Mouse (Mus musculus): ENCODE measurements around the gene Vps72.
"Not testable (repeated sequence)": the region's sequence is repeated elsewhere in the genome, so short reads cannot be mapped to it uniquely, and the experiment has no call there.

Vps72 gene

GRCm38 (mm10) chr3:95110911-95111726 lies at the start of gene Vps72:
Gene Vps72, plus strand, starts transcription at chr3:95111022.
- peak; percentile 91 for DNase-seq (ENCODE audit: low spot score)

GRCm38 (mm10) chr3:95063741-95064140 lies 47.1 kb upstream of the Vps72 start:
- no peak for DNase-seq (ENCODE audit: low spot score)

GRCm38 (mm10) chr3:95065553-95065952 lies 45.3 kb upstream of the Vps72 start:
- DNase-seq (ENCODE audit: low spot score) = no peak

DNA sequence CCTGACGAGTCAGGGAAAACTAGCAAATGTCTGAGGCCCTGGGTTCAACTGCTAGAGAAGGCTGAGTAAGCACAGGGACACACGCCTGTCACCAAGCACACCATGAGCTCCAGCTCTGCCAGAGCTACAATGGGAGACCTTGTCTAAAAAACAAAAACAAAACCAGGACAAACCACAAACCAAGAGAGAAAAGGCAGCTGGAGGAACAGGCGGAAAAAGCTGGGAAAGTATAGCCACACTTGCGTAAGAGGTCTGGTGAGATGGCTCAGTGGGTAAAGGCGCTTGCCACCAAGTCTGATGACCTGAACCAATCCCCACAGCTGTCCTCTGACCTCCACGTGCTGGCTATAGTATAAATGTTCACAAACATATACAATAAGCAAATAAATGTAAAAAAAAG lies 44.7 kb upstream of the Vps72 start:
- DNase-seq (ENCODE audit: low spot score) = no peak

DNA sequence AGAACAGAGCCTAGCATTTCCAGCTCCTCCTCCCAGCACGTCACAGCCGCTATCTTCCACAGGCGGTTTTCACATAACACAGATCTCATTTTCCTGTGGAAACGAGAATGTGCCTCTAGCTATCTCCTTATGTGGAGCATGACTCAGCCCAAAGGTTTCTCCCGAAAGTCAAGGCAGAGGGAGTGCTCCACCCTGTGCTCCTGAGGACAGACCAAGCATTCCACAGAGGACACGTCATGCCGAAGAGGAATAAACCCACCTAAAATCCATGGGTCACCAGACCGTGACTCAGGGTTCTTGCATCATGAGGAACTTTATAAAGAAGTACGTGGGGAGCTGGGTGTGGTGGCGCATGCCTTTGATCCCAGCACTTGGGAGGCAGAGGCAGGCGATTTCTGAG lies 44.3 kb upstream of the Vps72 start:
- DNase-seq (ENCODE audit: low spot score) = no peak

DNA sequence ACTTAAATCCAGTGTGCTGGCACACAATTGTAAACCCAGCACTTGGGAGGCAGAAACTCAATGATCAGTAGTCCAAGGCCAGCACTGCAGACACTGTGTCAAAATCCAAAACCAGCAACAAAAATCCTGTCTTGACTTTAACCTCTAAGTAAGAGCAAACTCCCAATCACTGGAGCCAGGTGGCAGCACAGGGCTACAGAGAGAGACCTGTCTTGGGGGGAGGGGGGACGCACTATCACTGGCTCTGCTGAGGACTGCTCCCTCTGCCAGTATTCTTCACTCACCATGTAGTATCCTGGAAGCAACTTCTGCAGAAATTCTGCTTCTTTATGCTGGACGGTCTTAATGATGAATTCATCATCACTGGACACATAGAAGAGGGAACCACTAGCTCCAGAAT lies 39.2 kb upstream of the Vps72 start:
- no peak for DNase-seq (ENCODE audit: low spot score)

DNA sequence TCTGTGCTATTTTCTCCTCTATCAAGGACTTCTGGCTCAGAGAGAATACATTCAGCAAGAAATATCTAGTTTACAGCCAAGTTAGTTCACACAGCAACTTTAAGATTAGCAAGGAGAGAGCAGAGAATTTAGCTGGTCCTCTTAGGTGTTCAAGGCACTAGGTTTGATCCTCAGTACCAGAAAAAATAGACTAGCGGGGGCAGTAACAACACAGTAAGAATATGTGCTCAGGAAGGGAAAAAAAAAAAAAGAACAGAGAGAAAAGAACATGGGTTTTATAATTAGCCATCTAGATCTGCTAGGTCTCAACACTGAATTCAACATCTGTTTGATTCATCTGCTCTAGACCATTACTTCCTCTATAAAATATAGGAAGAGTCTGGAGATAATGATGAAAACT lies 22.8 kb upstream of the Vps72 start:
- DNase-seq (ENCODE audit: low spot score) = no peak

GRCm38 (mm10) chr3:95100854-95101253 lies 10.0 kb upstream of the Vps72 start:
- peak; percentile 31 for DNase-seq (ENCODE audit: low spot score)

GRCm38 (mm10) chr3:95105121-95105520 lies 5.7 kb upstream of the Vps72 start:
- DNase-seq (ENCODE audit: low spot score) = no peak

GRCm38 (mm10) chr3:95105586-95106337 lies 5.1 kb upstream of the Vps72 start:
- no peak for DNase-seq (ENCODE audit: low spot score)

DNA sequence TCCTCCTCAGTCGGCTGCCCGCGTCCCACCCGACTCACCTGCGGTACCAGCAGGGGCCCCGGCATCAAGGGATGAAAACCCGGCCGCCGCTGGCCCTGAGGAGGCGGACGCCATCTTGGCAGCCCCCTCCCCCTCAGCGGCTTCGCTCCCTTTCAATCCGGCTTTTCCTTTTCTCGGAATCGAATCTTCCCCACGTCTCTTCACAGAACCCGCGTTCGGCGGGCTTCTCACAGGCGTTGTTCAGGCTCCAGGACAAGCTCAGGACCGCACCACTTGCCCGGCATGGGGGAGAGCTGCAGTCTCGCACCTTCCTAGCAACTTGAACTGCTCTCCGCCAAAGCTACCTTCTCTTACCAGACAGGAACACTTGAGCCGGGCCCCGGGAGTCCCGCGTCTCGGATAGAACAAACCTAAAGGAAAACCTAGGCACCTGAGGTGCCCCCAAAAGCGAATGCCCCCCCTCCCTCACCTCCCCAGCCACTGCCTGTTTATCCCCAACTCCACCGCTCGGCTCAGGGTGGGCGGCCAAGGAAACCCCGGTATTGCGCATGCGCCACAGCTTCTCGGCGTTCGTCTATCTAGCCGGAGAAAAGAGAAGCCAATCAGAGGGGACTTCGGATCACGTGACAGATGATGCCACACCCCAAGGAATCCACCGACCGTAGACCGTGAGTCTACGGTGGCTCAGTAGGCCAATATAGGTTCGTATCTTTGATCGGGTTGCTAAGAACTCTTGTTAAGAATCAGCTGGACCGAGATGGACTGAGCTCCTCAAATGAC lies 4.3 kb upstream of the Vps72 start, which contains the start of gene Pip5k1a:
Pip5k1a (minus strand) TSS at position 593 of the 780 bp plus-strand sequence.
- DNase-seq (ENCODE audit: low spot score) = peak; percentile 97

DNA sequence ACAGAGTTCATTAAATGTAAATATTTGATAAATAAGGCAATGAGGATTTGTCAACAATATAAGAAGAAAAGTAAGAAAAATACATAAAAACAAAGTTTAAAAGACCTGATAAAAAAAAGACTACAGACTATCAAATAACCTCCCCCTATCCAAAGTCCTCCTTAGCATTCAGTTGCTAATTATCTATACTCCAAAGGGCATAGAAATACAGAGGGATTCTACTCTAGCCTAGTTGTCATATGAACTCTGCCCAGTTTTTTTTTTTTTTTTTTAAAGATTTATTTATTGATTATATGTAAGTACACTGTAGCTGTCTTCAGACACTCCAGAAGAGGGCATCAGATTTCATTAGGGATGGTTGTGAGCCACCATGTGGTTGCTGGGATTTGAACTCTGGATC lies 3.5 kb upstream of the Vps72 start:
- not testable (repeated sequence) for DNase-seq (ENCODE audit: low spot score)

GRCm38 (mm10) chr3:95107898-95108297 lies 2.9 kb upstream of the Vps72 start:
- peak; percentile 10 for DNase-seq (ENCODE audit: low spot score)

DNA sequence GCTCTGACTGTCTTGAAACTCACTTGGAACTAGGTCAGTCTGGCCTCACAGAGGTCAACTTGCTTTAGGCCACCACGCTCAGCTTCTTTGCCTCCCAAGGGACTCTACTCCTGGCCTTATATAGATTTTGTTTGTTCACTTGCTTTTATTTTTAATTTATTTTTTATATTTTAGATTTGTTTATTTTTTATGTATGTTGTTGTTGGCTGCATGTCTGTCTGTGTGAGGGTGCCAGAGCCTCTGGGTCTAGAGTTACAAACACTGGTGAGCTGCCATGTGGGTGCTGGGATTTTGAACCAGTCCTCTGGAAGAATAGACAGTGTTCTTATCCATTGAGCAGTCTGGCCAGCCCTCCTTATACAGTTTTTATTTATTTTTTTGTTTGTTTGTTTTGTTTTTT lies 1.9 kb downstream of the Vps72 start:
- DNase-seq (ENCODE audit: low spot score) = no peak

DNA sequence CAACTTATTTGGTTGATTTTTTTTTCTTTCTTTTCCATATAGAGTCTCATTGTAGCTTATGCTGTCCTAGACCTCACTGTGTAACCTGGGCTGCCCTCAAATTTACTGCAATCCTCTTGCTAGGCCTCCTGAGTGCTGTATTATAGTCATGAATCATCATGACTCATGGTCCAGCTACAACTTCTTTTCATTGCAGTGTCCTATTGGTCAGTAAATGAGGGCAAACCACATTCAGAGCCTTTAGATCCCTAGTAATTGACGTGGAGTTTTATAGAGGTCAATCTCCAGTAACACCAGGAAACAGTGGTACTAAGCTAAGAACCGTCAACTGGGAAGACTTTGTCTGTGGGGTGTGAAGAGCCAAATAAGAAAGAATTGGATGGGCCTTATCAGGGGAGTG lies 6.9 kb downstream of the Vps72 start:
- DNase-seq (ENCODE audit: low spot score) = no peak

GRCm38 (mm10) chr3:95121580-95121979 lies 10.8 kb downstream of the Vps72 start:
- no peak for DNase-seq (ENCODE audit: low spot score)

DNA sequence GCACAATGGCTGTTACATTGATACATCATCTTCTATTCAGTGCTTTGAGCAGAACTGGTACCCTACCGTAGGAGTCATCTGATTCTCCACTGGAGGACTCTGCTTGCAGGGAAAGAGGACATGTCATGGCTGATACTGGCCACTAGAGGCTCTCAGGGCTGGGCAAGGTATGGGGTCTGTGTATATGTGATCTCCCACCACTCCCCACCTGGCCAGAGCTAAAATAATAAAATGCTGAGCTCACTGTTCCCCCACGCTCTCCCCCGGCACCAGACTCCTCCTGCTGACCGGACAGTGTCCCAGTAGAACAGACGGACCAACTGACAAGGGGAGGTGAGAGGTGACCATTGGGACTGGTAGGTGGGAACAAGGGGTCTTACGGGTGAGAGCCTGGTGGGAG lies 13.4 kb downstream of the Vps72 start, which contains the start of gene Tmod4:
Tmod4 (plus strand) TSS at position 231 of the 400 bp plus-strand sequence.
- DNase-seq (ENCODE audit: low spot score) = no peak

DNA sequence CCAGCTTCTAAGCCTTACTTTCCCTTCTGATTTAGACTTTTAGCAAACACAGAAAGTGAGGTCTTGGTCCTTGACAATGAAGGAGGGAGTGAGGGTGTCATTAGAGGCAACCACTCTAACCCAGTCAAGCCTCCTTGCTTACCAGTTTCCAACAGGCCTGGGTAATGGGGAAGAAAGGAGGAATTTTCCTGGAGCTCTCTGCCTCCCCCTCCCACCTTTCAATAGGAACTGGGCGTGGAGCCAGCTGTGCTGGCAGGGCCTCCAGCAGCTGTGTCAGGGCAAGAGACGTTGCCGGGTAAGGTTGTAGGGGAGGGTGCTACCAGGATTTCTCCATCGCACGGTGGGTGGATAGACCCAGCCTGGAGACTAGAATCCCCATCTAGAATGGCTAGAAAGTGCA lies 14.2 kb downstream of the Vps72 start:
- no peak for DNase-seq (ENCODE audit: low spot score)

- no peak for DNase-seq (ENCODE audit: low spot score)
These were observed 18.4 kb downstream of the Vps72 start for GRCm38 (mm10) chr3:95129226-95129651.

GRCm38 (mm10) chr3:95130081-95130480 lies 19.3 kb downstream of the Vps72 start:
- no peak for DNase-seq (ENCODE audit: low spot score)

- not testable (repeated sequence) for DNase-seq (ENCODE audit: low spot score)
These were observed 21.6 kb downstream of the Vps72 start for GRCm38 (mm10) chr3:95132389-95132788.

DNA sequence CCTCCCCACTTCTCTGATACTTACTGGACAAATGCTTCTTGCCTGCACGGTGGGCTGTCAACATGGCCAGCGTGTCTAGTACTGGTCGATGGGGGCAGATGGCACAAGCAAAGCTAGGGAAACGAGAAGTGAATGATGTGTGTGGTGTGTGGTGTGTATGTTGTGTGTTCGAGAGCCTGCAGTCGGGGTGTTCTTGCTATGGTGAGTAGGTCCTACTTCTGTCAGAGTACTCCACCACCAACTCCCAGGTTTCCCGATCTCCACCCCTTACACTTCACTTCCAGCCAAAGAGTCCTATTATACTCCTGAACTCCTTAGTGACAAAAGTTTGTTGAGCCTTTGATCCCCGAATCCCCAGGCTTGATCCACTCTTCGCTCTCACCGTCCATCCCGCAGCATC lies 22.4 kb downstream of the Vps72 start:
- no peak for DNase-seq (ENCODE audit: low spot score)

Measured in T-cell, adult 2 months (primary cell).